Mouse (Mus musculus): ENCODE data around the gene Hsd17b11. TPM values are rescaled to one million over a fixed set of nuclear protein-coding genes. Genes with fewer than 3 reads are reported as not detected.
A peak's percentile ranks its signal among the peaks of the same experiment; 100 is the strongest.
"Not testable (repeated sequence)": the region's sequence is repeated elsewhere in the genome, so short reads cannot be mapped to it uniquely, and the experiment has no call there.

Gene Hsd17b11
- polyA plus RNA-seq, 1 experiment from 2014 or later, result 7.0 TPM

GRCm38 (mm10) chr5:103972801-103973200 lies 48.9 kb downstream of the Hsd17b11 start:
- WGBS, result 60% methylated on average over 13 of the region's 13 CpGs
- no peak for ATAC-seq (ENCODE audit: insufficient read depth, low FRiP score, low read depth)
- H3K4me3 ChIP-seq (replicated peaks), result no peak overlapping the region

GRCm38 (mm10) chr5:103972379-103972778 lies 49.3 kb downstream of the Hsd17b11 start:
- peak overlapping the region; percentile 39 for H3K4me2 ChIP-seq
- H3K9ac ChIP-seq, result no peak overlapping the region
- H3K27me3 ChIP-seq (replicated peaks), result no peaks in the 10 kb centered on the region
- no peaks in the 10 kb centered on the region for H3K9me3 ChIP-seq
- H3K36me3 ChIP-seq, result no peaks in the 10 kb centered on the region
- 49% methylated on average over 19 of the region's 19 CpGs for WGBS
- H3K27ac ChIP-seq, result no peak overlapping the region
- 0 out of 2 replicates have a peak, but pooled peaks cover 2% of the 10 kb centered on the region for H3K4me1 ChIP-seq
- ATAC-seq (ENCODE audit: insufficient read depth, low FRiP score, low read depth), result no peak
- no peak overlapping the region for H3K4me3 ChIP-seq (replicated peaks)

More at GRCm38 (mm10) chr5:103972801-103973200, 48.9 kb downstream of the Hsd17b11 start:
- H3K9me3 ChIP-seq, result no peaks in the 10 kb centered on the region
- 0 out of 2 replicates have a peak, but pooled peaks cover 2% of the 10 kb centered on the region for H3K4me1 ChIP-seq
- H3K27ac ChIP-seq, result no peak overlapping the region
- H3K27me3 ChIP-seq (replicated peaks), result no peaks in the 10 kb centered on the region
- no peaks in the 10 kb centered on the region for H3K36me3 ChIP-seq
- H3K9ac ChIP-seq, result no peak overlapping the region
- H3K4me2 ChIP-seq, result peak overlapping the region; percentile 39

GRCm38 (mm10) chr5:103971051-103971450 lies 50.7 kb downstream of the Hsd17b11 start:
- WGBS, result 69% methylated on average over 5 of the region's 5 CpGs
- no peak overlapping the region for H3K27ac ChIP-seq

GRCm38 (mm10) chr5:103962935-103963429 lies 58.7 kb downstream of the Hsd17b11 start:
- Histone ChIP-seq H3K4me3 (replicated peaks) (no peak overlapping the region), H3K4me2 (no peak overlapping the region), H3K9me3 (no peaks in the 10 kb centered on the region), H3K36me3 (no peaks in the 10 kb centered on the region), H3K27me3 (replicated peaks) (no peaks in the 10 kb centered on the region), H3K4me1 (no peaks in the 10 kb centered on the region), H3K27ac (no peak overlapping the region), H3K9ac (no peak overlapping the region)
- no peak for ATAC-seq (ENCODE audit: insufficient read depth, low FRiP score, low read depth)
- 49% methylated on average over 1 of the region's 1 CpGs for WGBS

More at GRCm38 (mm10) chr5:103971051-103971450, 50.7 kb downstream of the Hsd17b11 start:
- Histone ChIP-seq H3K27me3 (replicated peaks) (no peaks in the 10 kb centered on the region), H3K4me1 (0 out of 2 replicates have a peak, but pooled peaks cover 2% of the 10 kb centered on the region), H3K9me3 (no peaks in the 10 kb centered on the region), H3K4me3 (replicated peaks) (no peak overlapping the region), H3K36me3 (no peaks in the 10 kb centered on the region), H3K4me2 (no peak overlapping the region), H3K9ac (no peak overlapping the region)
- ATAC-seq (ENCODE audit: insufficient read depth, low FRiP score, low read depth), result no peak

GRCm38 (mm10) chr5:103954638-103955037 lies 67.1 kb downstream of the Hsd17b11 start:
- Histone ChIP-seq H3K27ac (no peak overlapping the region), H3K4me2 (no peak overlapping the region), H3K4me1 (no peaks in the 10 kb centered on the region), H3K9ac (no peak overlapping the region), H3K9me3 (no peaks in the 10 kb centered on the region), H3K27me3 (replicated peaks) (no peaks in the 10 kb centered on the region), H3K4me3 (replicated peaks) (no peak overlapping the region), H3K36me3 (no peaks in the 10 kb centered on the region)
- ATAC-seq (ENCODE audit: insufficient read depth, low FRiP score, low read depth), result no peak
- WGBS, result 81% methylated on average over 5 of the region's 5 CpGs

- H3K4me1 ChIP-seq, result no peaks in the 10 kb centered on the region
- no peak overlapping the region for H3K4me3 ChIP-seq (replicated peaks)
- H3K9ac ChIP-seq, result no peak overlapping the region
- 74% methylated on average over 10 of the region's 10 CpGs for WGBS
- H3K4me2 ChIP-seq, result no peak overlapping the region
- no peaks in the 10 kb centered on the region for H3K9me3 ChIP-seq
- no peaks in the 10 kb centered on the region for H3K27me3 ChIP-seq (replicated peaks)
- H3K36me3 ChIP-seq, result no peaks in the 10 kb centered on the region
- peak; percentile 50; the same call in 1 of the 2 replicates for ATAC-seq (ENCODE audit: insufficient read depth, low FRiP score, low read depth)
- H3K27ac ChIP-seq, result no peak overlapping the region
These were observed 68.3 kb downstream of the Hsd17b11 start for GRCm38 (mm10) chr5:103953135-103954083.

- WGBS, result 93% methylated on average over 15 of the region's 15 CpGs
- H3K4me3 ChIP-seq (replicated peaks); H3K9me3 ChIP-seq; H3K9ac ChIP-seq; H3K27me3 ChIP-seq (replicated peaks); H3K4me2 ChIP-seq; ATAC-seq (ENCODE audit: insufficient read depth, low FRiP score, low read depth); H3K4me1 ChIP-seq; H3K27ac ChIP-seq; H3K36me3 ChIP-seq: not testable (repeated sequence)
These were observed 71.6 kb downstream of the Hsd17b11 start for GRCm38 (mm10) chr5:103950138-103950537.

- H3K27ac ChIP-seq, result no peak overlapping the region
- peaks cover 12% of the 10 kb centered on the region; the same call in 1 of the 2 replicates for H3K4me1 ChIP-seq
- no peaks in the 10 kb centered on the region for H3K27me3 ChIP-seq (replicated peaks)
- no peak for ATAC-seq (ENCODE audit: insufficient read depth, low FRiP score, low read depth)
- H3K4me2 ChIP-seq, result no peak overlapping the region
- no peaks in the 10 kb centered on the region for H3K9me3 ChIP-seq
- H3K9ac ChIP-seq, result no peak overlapping the region
- no peak overlapping the region for H3K4me3 ChIP-seq (replicated peaks)
- no peaks in the 10 kb centered on the region for H3K36me3 ChIP-seq
- WGBS, result 38% methylated on average over 6 of the region's 6 CpGs
These were observed 78.5 kb downstream of the Hsd17b11 start for GRCm38 (mm10) chr5:103943183-103943582.

GRCm38 (mm10) chr5:103939856-103940255 lies 81.9 kb downstream of the Hsd17b11 start:
- no peak overlapping the region for H3K4me2 ChIP-seq
- H3K27ac ChIP-seq, result no peak overlapping the region
- H3K36me3 ChIP-seq, result no peaks in the 10 kb centered on the region
- ATAC-seq (ENCODE audit: insufficient read depth, low FRiP score, low read depth), result no peak
- no peaks in the 10 kb centered on the region for H3K27me3 ChIP-seq (replicated peaks)
- 47% methylated on average over 1 of the region's 1 CpGs for WGBS
- H3K4me1 ChIP-seq, result peaks cover 12% of the 10 kb centered on the region; the same call in 1 of the 2 replicates
- no peak overlapping the region for H3K9ac ChIP-seq
- no peaks in the 10 kb centered on the region for H3K9me3 ChIP-seq
- H3K4me3 ChIP-seq (replicated peaks), result no peak overlapping the region

Small RNA genes within 50 kb of the gene (microRNA-seq; reads per million reads assigned to microRNA genes)
- gene Mir5619, result not detected

Other genes starting within 250 kb of the Hsd17b11 start
- 11.9 and 14.7 TPM in 2 replicates for gene Klhl8, start 110.7 kb downstream of the Hsd17b11 start, polyA plus RNA-seq (2015; fragmentation: Nextera tagmentation; extraction: Ambion mirVana)
- gene Hsd17b13, start 44.5 kb downstream of the Hsd17b11 start, polyA plus RNA-seq (2015; fragmentation: Nextera tagmentation; extraction: Ambion mirVana), result 4.8 and 6.2 TPM in 2 replicates
- 62.8 and 64.6 TPM in 2 replicates for gene Nudt9, start 24.4 kb upstream of the Hsd17b11 start, polyA plus RNA-seq (2015; fragmentation: Nextera tagmentation; extraction: Ambion mirVana)
- gene Gm17660, start 55.7 kb upstream of the Hsd17b11 start, polyA plus RNA-seq (2015; fragmentation: Nextera tagmentation; extraction: Ambion mirVana), result not detected in 2 replicates
- 274 and 291 TPM in 2 replicates for gene Sparcl1, start 91.8 kb upstream of the Hsd17b11 start, polyA plus RNA-seq (2015; fragmentation: Nextera tagmentation; extraction: Ambion mirVana)
- gene Dspp, start 148.8 kb upstream of the Hsd17b11 start, polyA plus RNA-seq (2015; fragmentation: Nextera tagmentation; extraction: Ambion mirVana), result not detected in 2 replicates
- 0.80 and 0.86 TPM in 2 replicates for gene Dmp1, start 180.7 kb upstream of the Hsd17b11 start, polyA plus RNA-seq (2015; fragmentation: Nextera tagmentation; extraction: Ambion mirVana)

Data from stomach, embryonic 15.5 days (tissue).